Mouse (Mus musculus) E14TG2a.4 (cell line): ENCODE data around the gene Pthlh.

Source experiments
- CTCF ChIP-seq: conservative IDR thresholded peaks from 2 replicates; pipeline ENCODE4 v1.5.1; 2014; ENCODE audit warnings: low read length
- NANOG ChIP-seq: IDR thresholded peaks from 2 replicates; pipeline ENCODE4 v1.6.1; 2014; ENCODE audit warnings: borderline replicate concordance, low read length, mixed read lengths
- POU5F1 ChIP-seq: IDR thresholded peaks from 2 replicates; pipeline ENCODE4 v1.6.1; 2014; ENCODE audit warnings: low read length, borderline replicate concordance

GRCm38 (mm10) chr6:147241541-147241940, 22.4 kb downstream of the Pthlh start:
- TF ChIP-seq CTCF (no peak), POU5F1 (no peak), NANOG (no peak)
